Mouse (Mus musculus) heart, embryonic 16.5 days (tissue): ENCODE measurements at regions not wholly inside any gene's neighbourhood (a gene's known extent, or its start where the extent isn't known, plus 50 kb on each side); places are given as distances from the start of the nearest gene placed in this dataset.

ENCODE experiments used
- ATAC-seq: fragments of 200-750 bp; cut with Nextera tagmentation; replicated peaks from 2 replicates; pipeline ENCODE4 v1.8.0; 2017; ENCODE audit warnings: moderate number of reproducible peaks; ENCODE audit not compliant: insufficient read depth, low FRiP score; ENCODE audit errors: extremely low read depth
- H3K27ac ChIP-seq: fragments of 300-500 bp; sonication (generic); 2 replicates; pipeline ENCODE4 v1.5.1; 2014; ENCODE audit warnings: mild to moderate bottlenecking, low read length, control low read depth, moderate library complexity
- H3K27me3 ChIP-seq: fragments of 300-500 bp; sonication (generic); 2 replicates; pipeline ENCODE4 v1.6.1; 2014; ENCODE audit warnings: low read length, mixed read lengths; ENCODE audit not compliant: control insufficient read depth, insufficient read depth
- H3K36me3 ChIP-seq: fragments of 300-500 bp; sonication (generic); 2 replicates; pipeline ENCODE4 v1.6.1; 2014; ENCODE audit not compliant: control insufficient read depth, insufficient read depth
- H3K4me1 ChIP-seq: fragments of 300-500 bp; sonication (generic); 2 replicates; pipeline ENCODE4 v1.6.1; 2014; ENCODE audit warnings: low read length, mixed read lengths; ENCODE audit not compliant: control insufficient read depth, insufficient read depth
- H3K4me2 ChIP-seq: fragments of 300-500 bp; sonication (generic); 2 replicates; pipeline ENCODE4 v1.6.1; 2014; ENCODE audit warnings: low read depth, mild to moderate bottlenecking, control low read depth, low read length
- H3K4me3 ChIP-seq: fragments of 300-500 bp; sonication (generic); 2 replicates; pipeline ENCODE4 v1.5.1; 2014; ENCODE audit warnings: mild to moderate bottlenecking, control low read depth, low read length
- H3K9ac ChIP-seq: fragments of 300-500 bp; sonication (generic); 2 replicates; pipeline ENCODE4 v1.6.1; 2014; ENCODE audit warnings: low read length, control low read depth
- H3K9me3 ChIP-seq: fragments of 300-500 bp; sonication (generic); replicated peaks from 2 replicates; pipeline ENCODE4 v1.6.1; 2016; ENCODE audit warnings: low read length; ENCODE audit not compliant: control insufficient read depth
- WGBS: fragments of 180-500 bp; shearing (Covaris S2); extraction: QIAGEN DNeasy Blood & Tissue Kit; methylation state at CpG from one replicate; pipeline ENCODE4 v1.1.7; 2014; 5-methylcytosine and 5-hydroxymethylcytosine counted together

DNA sequence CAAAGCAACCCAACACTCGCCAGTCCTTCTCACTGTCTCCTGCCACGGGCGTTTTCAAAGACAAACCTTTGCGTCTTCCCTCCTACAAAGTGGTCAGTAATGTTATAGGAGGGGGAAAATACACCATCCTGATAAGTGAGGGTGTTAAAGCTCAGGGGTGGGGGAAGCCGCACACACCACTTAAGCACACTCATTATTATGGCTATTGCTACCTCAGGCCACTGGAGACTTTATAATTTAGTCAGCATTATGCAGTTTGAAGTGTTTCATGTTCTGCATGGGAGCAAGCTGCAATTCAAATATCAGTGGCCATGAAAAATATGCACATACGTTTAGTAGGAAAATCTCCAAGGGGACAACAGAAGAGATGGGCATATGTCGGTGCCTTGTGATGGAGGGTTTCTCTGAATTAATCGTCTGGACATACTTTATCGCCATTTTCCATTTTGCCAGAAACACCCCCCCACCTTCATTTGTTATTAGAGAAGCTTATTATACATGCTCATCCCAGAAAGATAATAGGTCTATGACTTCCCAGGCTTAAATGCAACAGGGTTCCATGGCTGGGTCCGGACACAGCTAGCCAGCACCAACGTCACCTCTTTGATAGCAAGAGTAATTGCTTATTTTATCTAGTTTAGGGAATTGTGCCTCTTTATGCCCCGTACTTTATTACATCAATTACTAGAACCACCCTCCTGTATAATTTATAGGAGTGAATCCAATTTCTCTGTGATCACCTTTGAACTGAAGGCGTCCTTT, 193.5 kb upstream of the Adamts16 start:
- Histone ChIP-seq H3K4me1 (no peaks in the 10 kb centered on the region), H3K27ac (no peak overlapping the region), H3K4me3 (no peak overlapping the region), H3K4me2 (no peak overlapping the region), H3K27me3 (no peaks in the 10 kb centered on the region), H3K36me3 (no peaks in the 10 kb centered on the region), H3K9me3 (no peaks in the 10 kb centered on the region), H3K9ac (no peak overlapping the region)
- 77% methylated on average over 13 of the region's 13 CpGs for WGBS
- ATAC-seq = no peak

DNA sequence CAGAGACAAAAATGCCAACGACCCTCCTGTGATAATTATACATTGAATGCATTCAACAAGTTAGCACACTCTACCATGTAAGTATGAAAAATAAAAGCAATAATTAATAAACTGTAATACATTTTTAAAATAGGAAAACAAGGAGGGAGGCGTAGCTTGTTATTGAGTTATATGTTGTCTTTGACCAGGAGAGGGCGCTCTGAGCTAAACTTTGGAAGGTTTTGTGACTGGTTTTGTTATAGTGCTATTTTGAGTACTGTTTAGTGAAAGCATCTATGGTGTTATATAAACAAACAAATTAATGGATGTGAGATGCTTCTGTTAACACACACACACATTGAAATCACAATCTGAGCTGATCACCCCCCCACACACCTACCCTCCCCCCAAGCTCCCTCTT, 166.6 kb upstream of the Adamts16 start:
- 16% methylated on average over 3 of the region's 3 CpGs for WGBS
- no peak for ATAC-seq
- Histone ChIP-seq H3K9me3 (no peaks in the 10 kb centered on the region), H3K4me2 (no peak overlapping the region), H3K4me3 (no peak overlapping the region), H3K9ac (no peak overlapping the region), H3K27me3 (no peaks in the 10 kb centered on the region), H3K36me3 (no peaks in the 10 kb centered on the region), H3K27ac (no peak overlapping the region), H3K4me1 (no peaks in the 10 kb centered on the region)

DNA sequence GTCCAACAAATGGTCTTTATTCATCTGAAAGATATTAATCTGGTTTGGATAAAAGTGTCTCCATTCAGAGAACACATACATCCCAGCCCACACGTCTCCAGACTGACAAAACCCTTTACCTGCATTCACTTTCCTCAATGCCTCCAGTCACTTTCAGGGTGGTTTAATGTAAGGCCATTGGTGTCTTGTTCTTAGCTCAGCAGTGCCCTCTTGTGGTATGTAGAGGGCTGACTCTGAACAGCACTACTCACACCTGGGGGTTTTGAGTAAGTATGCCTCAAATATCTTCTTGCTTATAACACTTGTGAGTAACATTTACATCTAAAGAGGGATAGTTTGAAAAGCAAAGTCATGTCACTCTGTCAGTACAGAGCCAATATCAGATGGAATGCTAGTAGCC, 164.5 kb upstream of the Adamts16 start:
- Histone ChIP-seq H3K4me3 (no peak overlapping the region), H3K9me3 (no peaks in the 10 kb centered on the region), H3K4me2 (no peak overlapping the region), H3K36me3 (no peaks in the 10 kb centered on the region), H3K27ac (no peak overlapping the region), H3K4me1 (no peaks in the 10 kb centered on the region), H3K27me3 (no peaks in the 10 kb centered on the region), H3K9ac (no peak overlapping the region)
- ATAC-seq = no peak; the same call in 1 of the 2 replicates
- 10% methylated on average over 1 of the region's 1 CpGs for WGBS

- no peak overlapping the region for H3K4me3 ChIP-seq
- no peaks in the 10 kb centered on the region for H3K4me1 ChIP-seq
- H3K4me2 ChIP-seq = no peak overlapping the region
- 61% methylated on average over 3 of the region's 3 CpGs for WGBS
- no peaks in the 10 kb centered on the region for H3K27me3 ChIP-seq
- ATAC-seq = no peak
- no peaks in the 10 kb centered on the region for H3K9me3 ChIP-seq
- no peak overlapping the region for H3K9ac ChIP-seq
- H3K27ac ChIP-seq = no peak overlapping the region
- no peaks in the 10 kb centered on the region for H3K36me3 ChIP-seq
These were observed 161.9 kb upstream of the Adamts16 start for GRCm38 (mm10) chr13:71003517-71003916.

GRCm38 (mm10) chr13:71001278-71001677, 159.7 kb upstream of the Adamts16 start:
- no peak overlapping the region for H3K27ac ChIP-seq
- no peak for ATAC-seq
- no peaks in the 10 kb centered on the region for H3K27me3 ChIP-seq
- no peaks in the 10 kb centered on the region for H3K4me1 ChIP-seq
- H3K4me2 ChIP-seq = no peak overlapping the region
- no peaks in the 10 kb centered on the region for H3K9me3 ChIP-seq
- H3K36me3 ChIP-seq = no peaks in the 10 kb centered on the region
- H3K4me3 ChIP-seq = no peak overlapping the region
- no peak overlapping the region for H3K9ac ChIP-seq
- 6% methylated on average over 2 of the region's 2 CpGs for WGBS

- Histone ChIP-seq H3K9me3 (no peaks in the 10 kb centered on the region), H3K4me2 (no peak overlapping the region), H3K36me3 (no peaks in the 10 kb centered on the region), H3K27ac (no peak overlapping the region), H3K27me3 (no peaks in the 10 kb centered on the region), H3K9ac (no peak overlapping the region), H3K4me3 (no peak overlapping the region), H3K4me1 (no peaks in the 10 kb centered on the region)
- 70% methylated on average over 5 of the region's 5 CpGs for WGBS
- ATAC-seq = no peak
These were observed 158.9 kb upstream of the Adamts16 start for GRCm38 (mm10) chr13:71000422-71001008.

- Histone ChIP-seq H3K4me1 (no peaks in the 10 kb centered on the region), H3K36me3 (no peaks in the 10 kb centered on the region), H3K27ac (no peak overlapping the region), H3K9me3 (no peaks in the 10 kb centered on the region), H3K27me3 (no peaks in the 10 kb centered on the region), H3K4me2 (no peak overlapping the region), H3K4me3 (no peak overlapping the region), H3K9ac (no peak overlapping the region)
- whole genome bisulfite sequencing = 53% methylated on average over 1 of the region's 1 CpGs
- ATAC-seq = no peak
These were observed 151.9 kb upstream of the Adamts16 start for GRCm38 (mm10) chr13:70993522-70993921.

GRCm38 (mm10) chr13:70989999-70990645, 148.5 kb upstream of the Adamts16 start:
- WGBS = 85% methylated on average over 10 of the region's 10 CpGs

DNA sequence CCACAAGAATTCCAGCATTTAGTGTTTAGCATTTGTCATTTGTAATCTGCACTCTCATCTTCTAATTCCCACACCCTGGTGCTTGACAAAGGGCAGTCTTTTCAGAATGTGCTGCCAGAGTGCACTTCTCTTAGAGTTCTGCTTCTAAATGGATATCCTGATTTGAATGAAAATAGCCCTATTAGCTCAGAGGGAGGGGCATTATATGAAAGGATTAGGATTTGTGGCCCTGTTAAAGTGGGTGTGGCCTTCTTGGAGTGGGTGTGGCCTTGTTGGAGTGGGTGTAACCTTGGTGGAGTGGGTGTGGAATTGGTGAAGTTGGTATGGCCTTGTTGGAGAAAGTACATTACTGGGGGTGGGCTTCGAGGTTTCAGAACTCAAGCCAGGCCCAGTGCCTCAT, 137.7 kb upstream of the Adamts16 start:
- no peaks in the 10 kb centered on the region for H3K4me1 ChIP-seq
- WGBS = 100% methylated on average over 1 of the region's 1 CpGs

More at GRCm38 (mm10) chr13:70989999-70990645, 148.5 kb upstream of the Adamts16 start:
- no peaks in the 10 kb centered on the region for H3K4me1 ChIP-seq
- no peak overlapping the region for H3K4me3 ChIP-seq
- no peaks in the 10 kb centered on the region for H3K9me3 ChIP-seq
- no peaks in the 10 kb centered on the region for H3K27me3 ChIP-seq
- no peaks in the 10 kb centered on the region for H3K36me3 ChIP-seq
- ATAC-seq = no peak
- H3K27ac ChIP-seq = no peak overlapping the region
- no peak overlapping the region for H3K9ac ChIP-seq
- H3K4me2 ChIP-seq = no peak overlapping the region

More for the DNA sequence above, 137.7 kb upstream of the Adamts16 start:
- Histone ChIP-seq H3K4me2 (no peak overlapping the region), H3K9me3 (no peaks in the 10 kb centered on the region), H3K36me3 (no peaks in the 10 kb centered on the region), H3K4me3 (no peak overlapping the region), H3K27me3 (no peaks in the 10 kb centered on the region), H3K27ac (no peak overlapping the region), H3K9ac (no peak overlapping the region)
- no peak for ATAC-seq
